Mouse (Mus musculus): ENCODE results near the gene Arf1. TPM values are rescaled to one million over a fixed set of nuclear protein-coding genes. Genes with fewer than 3 reads are reported as not detected.
A peak's percentile ranks its signal among the peaks of the same experiment; 100 is the strongest.

The Arf1 gene
- total RNA-seq (2021), result 100 to 1,000 TPM; 195 to 207 TPM
- long read RNA-seq, experiment 1, transcript Arf1-202 (5 exons, 1,991 nt), result minor isoform, 13 of 248 reads
- long read RNA-seq, experiment 1, transcript Arf1-201 (5 exons, 1,800 nt), result major isoform, 201 of 248 reads
- long read RNA-seq, experiment 1, partial matches to known transcripts, result 32 of 248 reads
- long read RNA-seq, experiment 1, other reads (novel, unspliced or antisense), result 2 of 248 reads
- long read RNA-seq, experiment 2, transcript Arf1-201 (5 exons, 1,800 nt), result major isoform, 241 of 269 reads
- long read RNA-seq, experiment 2, partial matches to known transcripts, result 7 of 269 reads
- long read RNA-seq, experiment 2, other reads (novel, unspliced or antisense), result 17 of 269 reads

DNA sequence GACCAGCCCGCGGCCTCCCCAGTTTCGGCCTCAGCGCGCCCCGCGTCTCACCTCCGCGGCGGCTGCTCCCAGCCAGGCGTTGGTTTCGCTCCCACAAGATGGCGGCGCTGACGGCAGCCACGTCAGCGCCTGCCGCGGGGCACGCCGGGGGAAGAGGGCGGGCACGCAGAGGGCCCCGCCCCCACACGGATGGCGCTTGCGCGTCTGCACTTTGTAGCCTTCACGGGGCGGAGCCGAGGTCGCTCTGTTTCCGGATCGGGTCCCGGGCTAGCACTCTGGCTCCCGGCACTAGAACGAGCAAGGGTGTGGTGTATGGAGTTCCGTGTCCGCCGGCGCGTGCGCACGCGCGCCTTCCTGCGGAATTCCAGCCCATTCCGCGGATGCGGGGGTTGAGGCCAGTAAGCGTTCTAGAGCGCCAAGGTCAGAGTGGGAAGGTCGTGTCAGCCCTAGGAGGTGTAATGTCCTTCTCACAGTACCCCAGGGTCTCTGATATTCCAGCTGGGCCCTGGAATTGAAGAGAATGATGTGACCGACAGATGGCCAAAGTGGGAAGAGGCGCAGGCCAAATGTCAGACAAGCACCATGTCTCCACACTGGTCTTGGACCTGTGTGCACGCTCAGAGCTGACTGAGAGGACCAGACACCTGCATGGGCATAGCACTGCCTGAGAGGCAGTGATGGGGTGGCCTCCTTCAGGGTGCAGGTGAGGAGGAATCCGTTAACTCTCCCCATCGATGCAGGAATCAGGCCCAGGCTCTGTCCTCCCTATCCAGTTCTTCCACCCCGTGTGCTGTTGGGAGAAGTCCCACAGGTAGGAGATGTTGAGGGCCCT lies at the start of gene Arf1:
Gene Arf1, minus strand, starts transcription at position 149 of the 832 bp plus-strand sequence.
- intact Hi-C loops (cut with DNase I; ENCODE audit: low total_unique reads), result no loop called here

DNA sequence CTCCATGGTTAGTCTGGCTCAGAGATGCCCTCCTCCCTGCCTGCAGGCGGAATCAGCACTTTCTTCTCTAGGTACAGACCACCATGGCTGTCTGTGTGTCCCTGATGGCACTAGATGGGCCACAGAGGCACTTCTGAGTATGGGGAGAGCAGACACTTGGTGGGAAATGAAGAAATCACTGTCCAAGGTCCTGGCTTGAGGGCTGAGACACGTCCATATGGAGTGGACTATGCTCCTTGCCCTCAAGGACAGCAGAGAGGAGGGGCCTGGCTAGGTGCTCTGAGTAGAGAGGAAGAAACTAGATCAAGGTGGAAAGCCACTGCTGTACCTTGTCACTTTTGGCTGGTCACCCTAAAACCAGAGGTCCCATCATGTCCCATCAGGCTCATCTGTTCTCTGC lies 48.8 kb upstream of the Arf1 start:
- intact Hi-C loops (cut with DNase I; ENCODE audit: low total_unique reads), result no loop called here

More for the DNA sequence above, at the start of gene Arf1:
- DNase-seq, result peak; percentile 96

DNA sequence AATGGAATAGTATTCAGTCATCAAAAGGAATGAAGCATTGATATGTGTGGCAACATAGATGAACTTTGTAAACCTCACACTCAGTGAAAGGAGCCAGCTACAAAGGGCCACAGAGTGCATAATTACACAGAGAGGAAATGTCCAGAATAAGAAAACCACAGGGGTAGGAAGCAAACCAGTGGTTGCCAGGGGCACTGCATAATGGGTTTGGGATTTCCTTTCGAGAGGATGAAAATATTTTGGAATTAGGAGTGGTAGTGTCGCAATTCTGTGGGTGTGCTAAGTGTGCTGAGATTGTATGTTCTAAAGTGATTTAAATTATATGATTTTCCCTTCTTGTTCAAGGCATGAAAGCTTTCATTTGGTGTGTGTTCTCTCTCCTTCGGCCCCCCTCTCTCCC lies 46.1 kb upstream of the Arf1 start:
- no peak for DNase-seq
- intact Hi-C loops (cut with DNase I; ENCODE audit: low total_unique reads), result no loop called here

More for the DNA sequence above, 48.8 kb upstream of the Arf1 start:
- DNase-seq, result no peak

DNA sequence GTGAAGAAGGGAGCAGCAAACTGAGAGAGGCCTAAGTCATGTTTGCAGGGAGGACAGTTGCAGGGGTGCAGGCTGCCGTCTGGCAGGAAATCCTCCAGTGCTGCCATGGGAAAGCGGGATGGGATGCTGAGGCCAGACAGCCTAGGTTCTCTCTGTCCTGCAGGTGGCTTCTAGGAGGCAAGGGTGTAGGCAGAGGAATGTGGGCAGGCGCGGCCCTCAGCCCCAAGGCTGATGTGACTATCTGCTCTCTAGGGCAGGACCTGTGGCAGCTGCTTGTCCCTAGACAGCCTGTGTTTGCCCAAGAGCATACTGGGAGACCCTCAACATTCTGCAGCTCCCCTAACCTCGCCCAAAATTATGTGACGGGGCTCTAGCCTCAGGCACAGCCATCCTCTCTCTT lies 38.7 kb upstream of the Arf1 start:
- intact Hi-C loops (cut with DNase I; ENCODE audit: low total_unique reads), result no loop called here
- DNase-seq, result no peak

DNA sequence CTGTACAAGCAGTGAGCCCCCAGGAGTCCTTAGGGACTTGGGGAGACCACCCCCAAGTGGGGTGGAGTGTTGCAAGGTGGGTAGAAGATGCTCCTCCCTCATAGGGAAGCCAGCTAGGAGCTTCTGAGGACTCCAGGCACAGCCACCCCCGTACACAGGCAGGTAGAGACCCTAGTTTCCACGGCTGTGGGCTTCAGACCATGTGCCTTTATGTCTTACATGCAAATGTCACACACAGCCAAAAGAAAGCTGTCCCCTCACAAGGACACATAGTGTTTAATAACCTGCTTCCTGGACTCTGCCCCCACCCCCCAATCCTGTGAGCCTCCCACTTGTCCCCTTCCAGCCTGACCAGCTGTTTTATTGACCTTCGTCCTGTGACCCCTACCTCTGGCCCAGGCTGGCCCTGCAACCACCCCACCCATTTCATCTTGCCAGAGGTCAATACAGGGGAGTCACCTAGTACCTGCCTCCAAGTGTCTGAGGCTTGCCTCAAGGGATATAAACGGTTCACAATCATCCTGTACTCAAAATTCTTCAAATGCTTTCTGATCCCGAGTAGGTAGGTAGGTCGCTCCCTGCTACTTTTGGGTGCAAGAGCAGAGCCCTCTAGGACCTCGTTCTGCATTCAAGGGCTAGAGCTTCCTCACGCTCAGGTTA lies 37.2 kb upstream of the Arf1 start:
- intact Hi-C loops (cut with DNase I; ENCODE audit: low total_unique reads), result no loop called here

DNA sequence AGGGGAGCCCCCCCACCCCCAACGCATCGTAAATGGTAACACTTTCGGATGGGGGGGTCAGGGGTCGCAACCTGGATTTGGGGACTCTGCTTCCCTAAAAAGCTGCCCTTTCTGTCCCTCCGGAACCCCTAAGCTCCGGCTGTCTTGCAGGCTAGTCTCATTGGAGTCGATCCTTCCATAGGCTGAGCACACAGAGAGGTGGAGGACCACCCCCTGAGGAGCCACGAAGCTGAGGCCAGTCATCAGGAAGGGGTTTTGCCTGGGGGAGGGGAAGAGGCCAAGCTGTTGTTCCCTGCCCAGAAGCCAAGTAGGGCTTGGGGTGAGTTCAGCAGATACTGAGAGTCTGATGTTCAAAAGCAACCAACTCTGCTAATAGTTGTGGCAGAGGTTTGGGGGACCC lies 36.5 kb upstream of the Arf1 start:
- intact Hi-C loops (cut with DNase I; ENCODE audit: low total_unique reads), result no loop called here
- no peak for DNase-seq

More for the DNA sequence above, 37.2 kb upstream of the Arf1 start:
- DNase-seq, result no peak

DNA sequence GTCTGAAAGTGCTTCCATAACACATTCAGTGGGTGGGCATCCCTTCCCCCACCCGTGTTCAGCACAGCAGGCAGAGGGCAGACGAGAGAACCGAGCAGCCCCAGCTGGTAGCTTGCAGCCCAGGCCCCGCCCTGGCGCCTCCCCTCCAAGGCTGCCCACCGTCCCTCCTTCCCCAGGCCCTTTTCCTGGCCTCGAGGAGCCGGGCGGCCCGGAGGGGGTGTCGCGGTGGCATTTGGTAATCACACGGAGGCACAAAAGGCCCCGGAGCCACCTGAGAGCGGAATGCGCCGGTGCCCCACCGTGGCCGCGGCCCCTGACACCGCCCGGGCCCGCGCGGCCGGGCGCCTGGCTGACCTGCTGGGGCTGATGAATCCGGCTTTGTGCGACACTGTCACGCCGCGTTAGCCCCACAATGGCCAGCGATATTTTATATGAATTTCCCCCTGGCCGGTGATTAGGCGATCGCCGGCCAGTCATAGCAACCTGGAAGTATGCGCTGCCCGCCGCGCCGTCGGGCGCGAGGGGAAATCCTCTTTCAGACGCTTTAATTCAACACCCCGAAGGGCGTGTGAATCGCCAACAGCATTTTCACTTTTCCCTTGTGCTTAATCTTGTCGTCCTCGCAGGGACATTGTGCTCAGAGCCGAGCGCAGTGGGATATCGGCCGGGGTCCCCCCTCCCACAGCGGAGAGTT lies 35.9 kb upstream of the Arf1 start:
- intact Hi-C loops (cut with DNase I; ENCODE audit: low total_unique reads), result no loop called here
- DNase-seq, result peak; percentile 32

DNA sequence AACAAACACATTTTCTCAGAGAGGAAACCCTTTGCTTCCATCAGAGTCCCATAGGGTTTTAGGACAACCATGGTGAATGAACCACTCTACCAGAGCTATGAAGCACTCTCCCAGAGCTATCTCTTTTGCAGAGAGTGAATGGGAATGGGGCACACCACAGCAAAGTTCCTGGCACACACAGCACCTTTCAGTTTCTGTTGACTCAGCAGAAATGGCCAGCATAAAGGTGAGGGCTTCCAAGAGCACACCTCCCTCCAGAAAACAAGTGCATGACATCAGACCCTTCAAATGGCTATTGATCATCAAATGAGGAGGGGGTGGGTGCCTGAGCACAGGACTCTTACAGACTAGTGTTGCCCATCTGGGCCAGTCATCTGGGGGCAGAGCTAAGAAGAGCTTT lies 34.2 kb upstream of the Arf1 start:
- DNase-seq, result no peak
- intact Hi-C loops (cut with DNase I; ENCODE audit: low total_unique reads), result no loop called here

DNA sequence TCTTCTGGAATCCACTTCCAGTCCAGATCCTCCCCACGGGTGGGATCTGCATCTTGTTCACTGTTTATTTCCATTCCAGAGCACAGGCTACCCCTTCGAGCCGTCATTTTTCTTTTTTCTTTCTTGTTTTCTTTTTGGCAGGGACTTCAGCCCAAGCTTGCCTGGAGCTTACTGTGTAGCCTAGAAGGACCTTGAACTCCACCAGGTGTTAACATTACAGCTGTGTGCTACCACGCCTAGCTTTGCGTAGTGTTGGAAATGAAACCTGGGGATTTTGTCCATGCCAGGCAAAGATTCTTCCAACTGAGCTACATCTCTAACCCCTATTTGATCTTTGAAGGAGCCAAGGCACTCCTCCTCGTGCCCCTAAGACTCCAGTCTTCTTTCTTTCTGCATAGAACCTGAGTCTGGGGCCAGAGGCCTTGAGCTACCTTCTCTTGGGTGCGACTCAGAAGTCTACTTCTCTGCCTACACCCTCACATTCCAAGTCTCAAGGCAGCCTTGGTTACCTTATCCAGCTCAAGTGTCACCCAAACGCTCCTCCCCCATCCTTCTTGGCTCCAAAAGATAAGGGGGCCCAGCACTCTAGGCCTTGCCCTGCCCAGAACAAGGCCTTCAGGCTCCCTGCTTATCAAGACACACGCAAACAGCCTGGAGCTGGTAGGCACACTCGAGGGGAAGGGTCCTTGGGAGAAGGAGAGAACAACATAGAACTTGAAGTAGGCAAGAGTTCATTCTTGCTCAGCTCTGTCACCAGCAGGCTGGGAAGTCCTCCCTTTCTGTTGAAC lies 32.8 kb upstream of the Arf1 start:
- DNase-seq, result no peak
- intact Hi-C loops (cut with DNase I; ENCODE audit: low total_unique reads), result no loop called here

DNA sequence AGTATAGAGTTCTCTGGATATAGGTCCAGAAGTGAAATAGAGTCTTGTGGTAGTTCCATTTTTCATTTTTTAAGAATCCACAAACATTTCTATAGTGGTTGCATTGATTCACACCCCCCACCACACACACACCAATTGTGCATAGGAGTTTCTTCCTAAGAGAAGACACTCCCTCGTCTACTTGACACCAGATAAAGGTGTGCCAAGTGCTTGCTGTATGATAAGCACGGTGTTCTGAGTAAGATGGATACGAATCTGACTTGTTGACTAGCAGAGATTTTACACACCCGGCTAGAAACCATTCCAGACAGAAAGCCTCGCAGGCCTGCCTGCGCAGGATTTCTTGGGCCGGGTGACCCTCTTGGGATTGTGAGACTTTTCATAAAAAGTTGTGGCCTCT lies 31.6 kb upstream of the Arf1 start:
- intact Hi-C loops (cut with DNase I; ENCODE audit: low total_unique reads), result no loop called here
- DNase-seq, result no peak

DNA sequence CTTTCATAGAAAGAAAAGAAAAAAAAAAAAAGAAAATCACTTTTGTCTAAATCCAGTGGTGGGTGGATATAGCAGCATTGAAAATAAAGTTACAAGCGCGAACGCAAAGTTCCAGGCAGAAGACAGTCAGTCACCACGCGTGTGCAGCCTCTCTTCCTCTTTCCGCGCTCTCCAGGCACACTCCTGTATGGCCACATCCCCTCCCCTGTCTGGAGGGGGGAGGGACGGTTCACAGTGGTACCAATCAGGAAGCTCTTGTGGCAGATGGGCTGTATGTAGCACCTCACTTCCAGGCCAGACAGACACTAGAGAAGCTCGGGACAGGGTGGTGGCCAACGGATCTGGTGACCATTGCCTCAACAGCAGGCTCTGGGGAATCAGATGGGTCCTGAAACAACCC lies 20.0 kb upstream of the Arf1 start:
- no peak for DNase-seq
- intact Hi-C loops (cut with DNase I; ENCODE audit: low total_unique reads), result no loop called here

DNA sequence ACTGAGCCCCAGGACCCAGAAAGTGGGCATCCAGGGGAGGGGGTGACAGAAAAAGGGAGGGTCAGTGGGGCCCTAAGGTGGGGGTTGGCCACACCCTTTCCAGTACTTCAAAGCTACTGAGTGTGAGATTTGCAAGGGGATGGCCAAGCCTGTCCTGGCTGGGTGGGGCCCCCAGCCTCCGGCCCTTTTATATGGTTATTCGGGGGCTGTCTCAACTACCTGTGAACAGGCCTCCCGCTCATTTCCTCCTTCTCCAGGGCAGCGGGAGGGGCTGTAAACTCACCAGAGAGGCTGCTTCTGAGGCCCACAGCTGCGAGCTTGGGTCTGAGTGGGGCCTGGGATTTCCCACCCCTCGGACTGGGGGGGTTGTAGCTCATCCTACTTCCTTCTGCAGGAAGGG lies 15.8 kb upstream of the Arf1 start:
- no peak for DNase-seq
- intact Hi-C loops (cut with DNase I; ENCODE audit: low total_unique reads), result no loop called here

DNA sequence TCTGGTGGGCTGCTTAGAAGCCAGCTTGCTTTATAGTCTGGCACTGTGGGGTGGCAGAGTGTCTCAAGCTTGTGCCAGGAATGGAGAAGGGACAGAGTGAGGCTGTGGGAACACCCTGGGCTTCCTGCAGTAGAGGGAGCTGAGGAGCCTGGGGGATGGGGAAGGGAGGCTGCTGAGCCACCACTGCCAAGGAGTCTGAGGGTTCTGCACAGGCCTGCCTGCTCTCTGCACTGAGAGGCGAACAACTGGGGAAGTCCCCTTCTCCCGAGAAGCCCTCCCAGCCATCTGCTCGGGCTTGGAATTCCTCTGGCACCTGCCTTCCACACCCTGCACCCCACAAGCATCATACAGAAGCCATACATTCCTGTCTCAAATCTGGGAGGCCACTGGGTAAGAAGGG lies 13.8 kb upstream of the Arf1 start:
- DNase-seq, result no peak
- intact Hi-C loops (cut with DNase I; ENCODE audit: low total_unique reads), result loop anchor here (2.0 kb wide), 1 partner anchor 49 kb away; the partner anchor contains the start of gene Wnt3a

DNA sequence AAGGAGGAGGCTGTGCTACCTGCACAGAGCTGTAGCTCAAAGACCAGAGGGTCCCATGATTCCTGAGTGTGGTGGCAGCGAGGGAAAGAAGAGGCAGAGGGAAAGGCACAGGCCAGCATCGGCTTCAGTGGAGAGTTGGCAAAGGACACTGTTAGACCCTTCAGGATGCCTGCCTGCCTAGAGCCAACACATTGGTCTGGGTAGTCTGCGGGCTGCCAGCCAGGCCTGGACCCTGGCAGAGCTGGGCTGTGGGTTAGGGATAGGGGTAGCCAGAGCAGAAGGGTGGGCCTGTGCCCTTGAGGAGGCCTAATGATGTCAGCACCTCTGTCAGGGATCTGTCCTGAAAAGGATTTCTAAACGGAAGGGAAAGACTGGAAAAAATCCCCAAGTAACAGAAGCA lies 11.7 kb upstream of the Arf1 start:
- DNase-seq, result no peak
- intact Hi-C loops (cut with DNase I; ENCODE audit: low total_unique reads), result loop anchor here (2.0 to 10.0 kb wide), 2 partner anchors 51 to 245 kb away; partner anchors contain the start of gene Wnt3a

DNA sequence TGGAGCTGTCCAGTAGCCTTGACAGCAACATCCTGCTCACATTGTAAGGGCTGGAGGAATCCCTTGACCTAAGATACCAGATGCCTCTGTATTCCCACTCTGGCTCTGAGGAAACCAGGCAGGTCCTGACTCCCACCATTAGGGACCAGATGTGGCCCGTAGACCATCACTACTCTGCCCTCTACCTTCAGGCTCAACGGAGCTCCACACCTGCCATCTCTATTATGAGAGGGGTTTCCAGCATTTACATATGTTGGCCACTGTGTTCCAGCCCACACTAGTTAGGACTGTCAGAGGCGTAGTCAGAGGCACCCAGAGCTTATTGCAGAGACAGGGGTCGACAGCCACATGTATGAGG lies 11.3 kb upstream of the Arf1 start:
- no peak for DNase-seq
- intact Hi-C loops (cut with DNase I; ENCODE audit: low total_unique reads), result loop anchor here (10.0 kb wide), 1 partner anchor 245 kb away; no protein-coding TSS in a partner anchor

DNA sequence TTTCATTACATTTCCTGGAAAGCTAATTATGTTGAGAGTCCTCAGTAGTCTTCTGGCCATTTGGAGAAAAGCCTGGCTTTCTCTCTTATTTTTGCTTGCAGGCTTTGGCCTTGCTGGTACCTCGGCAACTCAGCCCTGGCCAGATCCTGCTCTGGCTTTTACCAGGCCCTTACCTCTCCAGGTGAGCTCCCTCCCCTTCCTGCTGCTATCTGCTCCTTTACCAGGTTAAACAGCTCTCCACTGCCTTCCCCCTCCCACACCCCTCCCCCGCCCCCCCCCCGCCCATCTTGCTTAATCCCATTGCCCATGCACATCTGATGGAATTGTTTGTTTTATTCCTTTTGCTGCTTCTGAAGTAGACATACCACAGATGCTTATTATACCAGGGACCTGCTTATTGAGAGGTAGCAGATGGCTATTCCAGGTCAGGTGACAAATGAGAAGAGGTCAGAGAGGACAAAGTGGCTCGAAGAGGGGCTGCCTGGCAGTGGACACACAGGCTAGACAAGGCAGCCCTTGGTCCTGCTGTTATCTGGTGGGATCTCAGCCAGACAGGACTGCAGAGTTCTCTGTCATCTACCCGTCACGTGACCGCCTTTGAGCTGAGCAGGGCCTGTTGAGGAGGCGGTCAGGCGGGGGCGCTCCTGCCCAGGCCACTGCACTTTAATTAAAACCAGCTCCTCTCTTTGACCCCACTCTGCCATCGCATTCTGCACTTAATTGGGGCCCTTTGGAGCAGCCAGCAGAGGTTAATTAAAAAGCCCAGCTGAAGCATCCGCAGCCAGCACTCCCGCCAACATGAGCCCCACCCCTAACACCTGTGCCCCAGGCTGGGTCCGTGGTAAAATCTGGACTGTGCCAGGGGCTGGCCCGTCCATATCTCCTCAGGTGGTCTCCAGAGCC lies 10.7 kb upstream of the Arf1 start:
- intact Hi-C loops (cut with DNase I; ENCODE audit: low total_unique reads), result loop anchor here (10.0 kb wide), 1 partner anchor 246 kb away; no protein-coding TSS in a partner anchor
- DNase-seq, result peak; percentile 53

DNA sequence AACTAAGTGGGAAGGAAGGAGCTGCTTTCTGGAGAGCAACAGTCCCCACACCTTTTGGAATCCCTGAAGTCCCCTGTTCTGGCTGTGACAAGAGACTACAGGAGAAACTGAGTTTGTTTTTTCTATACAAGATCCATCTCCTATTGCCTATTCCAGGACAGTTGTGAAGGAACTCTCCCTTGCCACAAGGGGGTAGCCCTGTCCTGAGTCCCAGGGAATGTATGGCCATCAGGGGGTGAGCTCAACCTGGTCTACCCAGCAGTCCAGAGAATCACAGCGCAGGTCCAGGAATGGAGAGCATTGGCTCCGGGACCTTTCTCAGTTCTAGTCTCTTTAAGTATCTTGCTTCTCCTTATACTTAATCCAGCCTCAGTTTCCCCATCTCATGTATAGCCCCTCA lies 4.7 kb upstream of the Arf1 start:
- no peak for DNase-seq
- intact Hi-C loops (cut with DNase I; ENCODE audit: low total_unique reads), result loop anchor here (10.0 kb wide), 1 partner anchor 252 kb away; no protein-coding TSS in a partner anchor

All from gastrocnemius, postnatal 14 days (tissue).